Mouse (Mus musculus) kidney, embryonic 16.5 days (tissue): ENCODE data around the gene Gdpd5. TPM values are rescaled to one million over a fixed set of nuclear protein-coding genes. Genes with fewer than 3 reads are reported as not detected.
A peak's percentile ranks its signal among the peaks of the same experiment; 100 is the strongest.
"Not testable (repeated sequence)": the region's sequence is repeated elsewhere in the genome, so short reads cannot be mapped to it uniquely, and the experiment has no call there.

Experiments used
- ATAC-seq: fragments of 200-750 bp; cut with Nextera tagmentation; 2 replicates; pipeline ENCODE4 v1.8.0; 2017; ENCODE audit warnings: moderate TSS enrichment; ENCODE audit not compliant: low FRiP score, low TSS enrichment
- H3K27ac ChIP-seq: fragments of 300-500 bp; sonication (generic); 2 replicates; pipeline ENCODE4 v1.5.1; 2014; ENCODE audit warnings: low read length
- H3K27me3 ChIP-seq: fragments of 300-500 bp; sonication (generic); 2 replicates; pipeline ENCODE4 v1.6.1; 2014; ENCODE audit warnings: low read length, control low read depth, mixed read lengths; ENCODE audit not compliant: insufficient read depth
- H3K36me3 ChIP-seq: fragments of 300-500 bp; sonication (generic); 2 replicates; pipeline ENCODE4 v1.6.1; 2014; ENCODE audit warnings: low read length, control low read depth, mixed read lengths; ENCODE audit not compliant: insufficient read depth
- H3K4me1 ChIP-seq: fragments of 300-500 bp; sonication (generic); 2 replicates; pipeline ENCODE4 v1.6.1; 2014; ENCODE audit warnings: low read length, control low read depth, mixed read lengths; ENCODE audit not compliant: insufficient read depth
- H3K4me2 ChIP-seq: fragments of 300-500 bp; sonication (generic); replicated peaks from 2 replicates; pipeline ENCODE4 v1.6.1; 2014; ENCODE audit warnings: low read depth, low read length
- H3K4me3 ChIP-seq: fragments of 300-500 bp; sonication (generic); 2 replicates; pipeline ENCODE4 v1.5.1; 2014; ENCODE audit warnings: mild to moderate bottlenecking, low read length
- H3K9ac ChIP-seq: fragments of 300-500 bp; sonication (generic); replicated peaks from 2 replicates; pipeline ENCODE4 v1.6.1; 2014; ENCODE audit warnings: low read length
- H3K9me3 ChIP-seq: fragments of 300-500 bp; sonication (generic); 2 replicates; pipeline ENCODE4 v1.6.1; 2016; ENCODE audit warnings: low read length, control low read depth
- WGBS: fragments of 180-500 bp; shearing (Covaris S2); extraction: QIAGEN DNeasy Blood & Tissue Kit; methylation state at CpG from one replicate; pipeline ENCODE4 v1.1.7; 2014; 5-methylcytosine and 5-hydroxymethylcytosine counted together
- polyA plus RNA-seq: library from polyadenylated mRNA; unstranded; fragments of >200 nt; fragmentation: Nextera tagmentation; extraction: Ambion mirVana; gene quantifications from 2 replicates; pipeline ENCODE4 v1.2.1, GENCODE M21; 2015

Gene Gdpd5
- polyA plus RNA-seq, 1 experiment from 2014 or later = 20.5 TPM

GRCm38 (mm10) chr7:99362137-99362536 is 19.1 kb upstream of the Gdpd5 start:
- no peak overlapping the region for H3K4me2 ChIP-seq
- no peak overlapping the region for H3K27ac ChIP-seq
- H3K9ac ChIP-seq = no peak overlapping the region
- no peaks in the 10 kb centered on the region for H3K36me3 ChIP-seq
- no peaks in the 10 kb centered on the region for H3K9me3 ChIP-seq
- no peak overlapping the region for H3K4me3 ChIP-seq
- 79% methylated on average over 2 of the region's 2 CpGs for WGBS
- peaks cover 25% of the 10 kb centered on the region for H3K4me1 ChIP-seq
- ATAC-seq = no peak
- no peaks in the 10 kb centered on the region for H3K27me3 ChIP-seq

GRCm38 (mm10) chr7:99365069-99365468 is 16.1 kb upstream of the Gdpd5 start:
- no peak overlapping the region for H3K4me2 ChIP-seq

GRCm38 (mm10) chr7:99366716-99367115 is 14.5 kb upstream of the Gdpd5 start:
- H3K9ac ChIP-seq = no peak overlapping the region
- peak; percentile 47; the same call in 1 of the 2 replicates for ATAC-seq
- no peaks in the 10 kb centered on the region for H3K36me3 ChIP-seq
- no peaks in the 10 kb centered on the region for H3K9me3 ChIP-seq
- no peaks in the 10 kb centered on the region; the same call in 1 of the 2 replicates for H3K4me1 ChIP-seq
- 51% methylated on average over 6 of the region's 6 CpGs for WGBS
- H3K4me3 ChIP-seq = no peak overlapping the region
- no peaks in the 10 kb centered on the region for H3K27me3 ChIP-seq
- H3K4me2 ChIP-seq = no peak overlapping the region
- H3K27ac ChIP-seq = no peak overlapping the region

More at GRCm38 (mm10) chr7:99365069-99365468, 16.1 kb upstream of the Gdpd5 start:
- WGBS = 2% methylated on average over 5 of the region's 5 CpGs
- no peak overlapping the region for H3K27ac ChIP-seq
- no peak overlapping the region for H3K4me3 ChIP-seq
- no peaks in the 10 kb centered on the region for H3K36me3 ChIP-seq
- no peak overlapping the region for H3K9ac ChIP-seq
- no peak for ATAC-seq
- H3K9me3 ChIP-seq = no peaks in the 10 kb centered on the region
- H3K4me1 ChIP-seq = peaks cover 9% of the 10 kb centered on the region
- no peaks in the 10 kb centered on the region for H3K27me3 ChIP-seq

GRCm38 (mm10) chr7:99374325-99374724 is 6.9 kb upstream of the Gdpd5 start:
- not testable (repeated sequence) for H3K4me3 ChIP-seq, ATAC-seq, H3K9me3 ChIP-seq, H3K4me1 ChIP-seq, H3K27ac ChIP-seq, H3K4me2 ChIP-seq, H3K9ac ChIP-seq, H3K27me3 ChIP-seq, H3K36me3 ChIP-seq
- 57% methylated on average over 3 of the region's 3 CpGs for WGBS

- Histone ChIP-seq H3K4me2 (no peak overlapping the region), H3K27ac (no peak overlapping the region), H3K4me1 (peaks cover 12% of the 10 kb centered on the region; the same call in 1 of the 2 replicates), H3K9me3 (no peaks in the 10 kb centered on the region), H3K4me3 (no peak overlapping the region), H3K36me3 (no peaks in the 10 kb centered on the region), H3K9ac (no peak overlapping the region), H3K27me3 (0 out of 2 replicates have a peak, but pooled peaks cover 4% of the 10 kb centered on the region)
- no peak for ATAC-seq
- WGBS = 7% methylated on average over 4 of the region's 4 CpGs
Measured at GRCm38 (mm10) chr7:99375455-99375854, 5.8 kb upstream of the Gdpd5 start.

GRCm38 (mm10) chr7:99378870-99379269 is 2.3 kb upstream of the Gdpd5 start:
- Histone ChIP-seq H3K9me3 (no peaks in the 10 kb centered on the region), H3K27ac (no peak overlapping the region), H3K9ac (peak overlapping the region; percentile 27), H3K4me1 (peaks cover 32% of the 10 kb centered on the region), H3K4me2 (no peak overlapping the region), H3K27me3 (no peaks in the 10 kb centered on the region), H3K4me3 (no peak overlapping the region), H3K36me3 (no peaks in the 10 kb centered on the region)
- no peak for ATAC-seq
- 52% methylated on average over 8 of the region's 8 CpGs for WGBS

GRCm38 (mm10) chr7:99380491-99381213 is 562 bp upstream of the Gdpd5 start:
- Histone ChIP-seq H3K9me3 (no peaks in the 10 kb centered on the region), H3K4me2 (peak overlapping the region; percentile 96), H3K36me3 (no peaks in the 10 kb centered on the region), H3K27me3 (no peaks in the 10 kb centered on the region), H3K4me3 (peak overlapping the region; percentile 72), H3K27ac (peak overlapping the region; percentile 94), H3K9ac (peak overlapping the region; percentile 74), H3K4me1 (peaks cover 43% of the 10 kb centered on the region)
- peak; percentile 73 for ATAC-seq
- WGBS = 0% methylated on average over 24 of the region's 24 CpGs

GRCm38 (mm10) chr7:99382088-99383000 is 1.1 kb downstream of the Gdpd5 start:
- H3K4me1 ChIP-seq = peaks cover 53% of the 10 kb centered on the region
- peak overlapping the region; percentile 96 for H3K4me2 ChIP-seq
- H3K9me3 ChIP-seq = no peaks in the 10 kb centered on the region
- H3K36me3 ChIP-seq = no peaks in the 10 kb centered on the region
- H3K27ac ChIP-seq = peak overlapping the region; percentile 84; the same call in 1 of the 2 replicates
- WGBS = 13% methylated on average over 30 of the region's 30 CpGs
- H3K9ac ChIP-seq = peak overlapping the region; percentile 64
- H3K4me3 ChIP-seq = peak overlapping the region; percentile 72
- no peaks in the 10 kb centered on the region for H3K27me3 ChIP-seq
- ATAC-seq = no peak

- peak overlapping the region; percentile 72 for H3K4me3 ChIP-seq
- peaks cover 58% of the 10 kb centered on the region for H3K4me1 ChIP-seq
- no peak for ATAC-seq
- no peaks in the 10 kb centered on the region for H3K36me3 ChIP-seq
- H3K27me3 ChIP-seq = no peaks in the 10 kb centered on the region
- peak overlapping the region; percentile 84 for H3K27ac ChIP-seq
- 66% methylated on average over 5 of the region's 5 CpGs for WGBS
- peak overlapping the region; percentile 64 for H3K9ac ChIP-seq
- H3K4me2 ChIP-seq = peak overlapping the region; percentile 96
- no peaks in the 10 kb centered on the region for H3K9me3 ChIP-seq
Measured at GRCm38 (mm10) chr7:99383246-99383645, 2.0 kb downstream of the Gdpd5 start.
